Mouse (Mus musculus): ENCODE measurements around the gene Gdap2. TPM values are rescaled to one million over a fixed set of nuclear protein-coding genes. Genes with fewer than 3 reads are reported as not detected.

Gdap2 gene
- 26.9 and 30.0 TPM in 2 replicates for polyA plus RNA-seq (2015; fragmentation: Nextera tagmentation; extraction: Ambion mirVana)

DNA sequence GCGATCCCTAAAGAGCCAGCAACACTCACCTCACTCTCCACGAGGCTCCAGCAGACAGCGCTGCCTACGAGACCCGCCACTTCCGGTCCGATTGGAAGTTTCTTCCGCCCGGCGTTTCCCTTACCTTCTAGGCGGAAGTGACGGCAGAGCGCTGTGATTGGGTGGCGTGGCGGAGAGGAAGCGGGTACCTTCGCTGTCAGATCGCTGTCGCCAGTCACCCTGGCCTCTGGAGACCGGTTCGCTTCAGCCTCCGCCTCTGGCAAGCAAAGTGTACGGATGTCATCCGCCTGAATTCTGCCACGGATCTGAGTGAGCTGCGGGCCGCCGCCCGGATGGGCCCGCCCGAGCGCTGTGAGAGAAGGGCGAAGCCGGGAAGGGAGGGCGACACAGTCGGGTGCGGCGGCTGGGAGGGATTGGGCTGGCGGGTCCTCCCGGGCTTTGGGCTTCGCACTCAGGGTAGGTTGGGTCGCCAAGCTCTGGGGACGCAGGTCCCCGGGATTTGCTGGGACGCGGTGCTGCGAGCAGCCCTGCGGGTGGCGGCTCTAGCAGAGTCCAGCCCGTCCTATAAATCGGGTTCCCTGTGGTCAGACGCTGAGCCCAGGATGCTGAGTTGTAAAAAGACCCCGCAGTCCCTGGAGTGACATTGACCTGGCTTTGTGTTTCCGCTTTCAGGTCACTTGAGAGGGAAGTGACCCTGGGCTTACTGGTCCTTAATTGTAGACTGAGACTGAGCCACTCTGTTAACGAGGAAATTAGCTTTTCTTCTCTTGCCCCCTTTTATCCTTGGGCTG lies at the start of gene Gdap2, which contains the start of gene Wdr3:
TSS of gene Gdap2 (plus strand) at position 67 of the 791 bp plus-strand sequence.
TSS of gene Wdr3 (minus strand) at position 93 of the 791 bp plus-strand sequence.
- Histone ChIP-seq H3K9me3 (replicated peaks; ENCODE audit: control insufficient read depth, low read length) (no peaks in the 10 kb centered on the region), H3K4me2 (ENCODE audit: low read depth, low read length) (peak within 1 kb of the TSS; percentile 79), H3K27me3 (ENCODE audit: control insufficient read depth, insufficient read depth, low read length) (no peaks in the 10 kb centered on the region), H3K4me1 (ENCODE audit: control insufficient read depth, insufficient read depth, low read length) (peaks cover 10% of the 10 kb centered on the region), H3K4me3 (replicated peaks; ENCODE audit: low read length) (peak within 1 kb of the TSS; percentile 88), H3K9ac (ENCODE audit: low read length) (peak within 1 kb of the TSS; percentile 90), H3K36me3 (ENCODE audit: control insufficient read depth, insufficient read depth, low read length) (peaks cover 9% of the 10 kb centered on the region; the same call in 1 of the 2 replicates), H3K27ac (ENCODE audit: low read length) (peak within 1 kb of the TSS; percentile 90)
- WGBS: under 1% methylated on average over 55 of the region's 55 CpGs
- peak; percentile 96 for ATAC-seq (ENCODE audit: insufficient read depth, low FRiP score)

DNA sequence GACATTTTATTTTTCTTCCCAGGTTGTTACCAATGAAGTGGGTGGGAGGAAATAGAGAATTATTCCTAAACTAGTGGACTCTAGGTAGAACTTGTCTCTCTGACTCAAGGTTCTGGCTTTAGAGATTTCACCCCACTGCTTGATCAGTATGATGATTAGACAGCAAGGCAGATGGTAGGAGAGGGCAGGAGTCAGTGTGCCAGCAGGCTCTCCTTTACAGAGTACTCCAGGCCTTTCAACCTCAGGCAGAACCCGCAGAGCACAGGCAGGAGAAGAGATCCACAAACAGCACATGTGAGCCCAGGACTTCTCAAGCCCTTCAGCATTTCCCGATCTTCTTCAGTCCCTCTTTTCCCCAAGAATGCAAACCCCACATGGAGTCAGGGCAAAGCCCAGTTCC lies 43.5 kb upstream of the Gdap2 start:
- Histone ChIP-seq H3K4me3 (replicated peaks; ENCODE audit: low read length) (no peak overlapping the region), H3K9ac (ENCODE audit: low read length) (no peak overlapping the region), H3K36me3 (ENCODE audit: control insufficient read depth, insufficient read depth, low read length) (no peaks in the 10 kb centered on the region), H3K9me3 (replicated peaks; ENCODE audit: control insufficient read depth, low read length) (no peaks in the 10 kb centered on the region), H3K4me2 (ENCODE audit: low read depth, low read length) (no peak overlapping the region), H3K27ac (ENCODE audit: low read length) (no peak overlapping the region), H3K4me1 (ENCODE audit: control insufficient read depth, insufficient read depth, low read length) (no peaks in the 10 kb centered on the region), H3K27me3 (ENCODE audit: control insufficient read depth, insufficient read depth, low read length) (no peaks in the 10 kb centered on the region)
- ATAC-seq (ENCODE audit: insufficient read depth, low FRiP score): no peak
- 76% methylated on average over 2 of the region's 2 CpGs for WGBS

DNA sequence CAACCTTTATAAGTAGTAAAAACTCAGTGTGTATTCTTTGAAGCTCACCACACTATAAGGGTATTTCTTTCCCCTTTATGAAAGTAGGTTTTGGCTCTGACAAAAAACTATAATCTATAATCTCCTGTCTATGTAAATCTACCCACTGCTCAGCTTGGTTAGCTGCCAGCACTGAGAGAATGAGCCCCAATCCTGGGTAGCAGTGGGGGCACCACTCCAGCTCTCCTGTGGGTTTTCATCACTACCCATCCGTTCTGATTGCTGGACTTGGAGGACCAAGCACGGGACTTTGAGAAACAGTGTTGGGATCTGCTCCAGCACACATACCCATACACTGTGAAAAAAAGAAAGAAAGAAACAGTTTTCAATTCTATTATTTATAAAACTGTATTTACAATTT lies 40.2 kb upstream of the Gdap2 start:
- no peaks in the 10 kb centered on the region for H3K9me3 ChIP-seq (replicated peaks; ENCODE audit: control insufficient read depth, low read length)
- no peak overlapping the region for H3K9ac ChIP-seq (ENCODE audit: low read length)
- no peaks in the 10 kb centered on the region for H3K4me1 ChIP-seq (ENCODE audit: control insufficient read depth, insufficient read depth, low read length)
- no peak overlapping the region for H3K4me3 ChIP-seq (replicated peaks; ENCODE audit: low read length)
- 49% methylated on average over 2 of the region's 2 CpGs for WGBS
- no peaks in the 10 kb centered on the region for H3K27me3 ChIP-seq (ENCODE audit: control insufficient read depth, insufficient read depth, low read length)
- H3K4me2 ChIP-seq (ENCODE audit: low read depth, low read length): no peak overlapping the region
- no peaks in the 10 kb centered on the region for H3K36me3 ChIP-seq (ENCODE audit: control insufficient read depth, insufficient read depth, low read length)
- H3K27ac ChIP-seq (ENCODE audit: low read length): no peak overlapping the region
- ATAC-seq (ENCODE audit: insufficient read depth, low FRiP score): no peak; the same call in 1 of the 2 replicates

DNA sequence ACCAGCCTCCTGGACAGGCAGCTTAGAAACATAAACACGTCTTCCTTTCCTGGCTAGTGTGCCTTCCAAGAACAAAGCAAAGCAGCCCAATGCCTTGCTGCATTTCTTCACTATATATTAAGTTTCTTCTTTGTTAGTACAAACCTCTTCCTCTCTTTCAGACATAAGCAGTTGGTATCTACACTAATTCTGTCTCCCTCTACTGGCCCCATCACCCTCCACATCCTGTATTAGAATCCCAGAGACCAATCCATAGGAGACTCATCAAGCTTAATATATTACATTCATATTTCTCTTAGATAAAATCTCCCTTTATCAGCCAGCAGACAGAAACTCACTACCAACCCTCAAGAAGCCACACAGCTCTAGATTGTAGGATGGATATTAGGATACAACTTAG lies 39.7 kb upstream of the Gdap2 start:
- ATAC-seq (ENCODE audit: insufficient read depth, low FRiP score): no peak
- WGBS: 25% methylated on average over 1 of the region's 1 CpGs

DNA sequence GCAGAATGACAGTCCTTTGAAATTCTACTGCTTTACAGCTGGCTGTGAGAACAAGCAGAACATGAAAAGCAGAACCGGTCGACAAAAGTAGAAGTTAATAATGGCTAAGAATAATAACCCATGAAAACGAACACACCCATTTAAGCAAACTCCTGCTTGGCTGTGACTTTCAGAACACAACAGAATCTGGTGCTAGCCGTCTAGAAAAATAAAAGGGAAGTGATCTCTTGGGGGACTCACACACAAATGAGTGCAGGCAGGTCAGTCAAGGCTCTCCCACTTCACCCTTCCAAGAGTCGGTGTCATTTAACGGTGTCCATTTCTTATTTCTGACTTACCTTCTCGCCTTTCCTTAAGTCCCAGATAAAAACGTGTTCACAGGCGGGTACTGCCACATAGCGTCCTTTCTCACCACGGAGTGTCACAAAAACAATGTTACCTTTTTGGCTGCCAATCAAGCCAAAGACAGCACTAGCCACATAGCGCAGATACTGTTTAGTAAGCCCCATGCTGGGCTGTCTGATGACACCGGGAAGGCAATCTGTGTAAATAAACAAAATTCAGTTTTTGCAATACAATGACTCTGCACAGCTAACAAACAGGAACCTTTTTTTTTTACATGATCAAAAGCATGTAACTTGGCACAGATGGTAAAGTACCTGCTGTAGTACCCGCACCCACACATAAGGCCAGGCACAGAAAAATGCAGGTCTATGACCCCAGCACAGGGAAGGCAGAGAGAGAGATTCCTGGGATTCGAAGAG lies 1.3 kb upstream of the Gdap2 start:
- Histone ChIP-seq H3K4me1 (ENCODE audit: control insufficient read depth, insufficient read depth, low read length) (peaks cover 10% of the 10 kb centered on the region), H3K4me2 (ENCODE audit: low read depth, low read length) (peak overlapping the region; percentile 67), H3K9ac (ENCODE audit: low read length) (peak overlapping the region; percentile 90), H3K4me3 (replicated peaks; ENCODE audit: low read length) (peak overlapping the region; percentile 88), H3K9me3 (replicated peaks; ENCODE audit: control insufficient read depth, low read length) (no peaks in the 10 kb centered on the region), H3K36me3 (ENCODE audit: control insufficient read depth, insufficient read depth, low read length) (peaks cover 18% of the 10 kb centered on the region), H3K27me3 (ENCODE audit: control insufficient read depth, insufficient read depth, low read length) (no peaks in the 10 kb centered on the region), H3K27ac (ENCODE audit: low read length) (no peak overlapping the region; the same call in 1 of the 2 replicates)
- ATAC-seq (ENCODE audit: insufficient read depth, low FRiP score): no peak
- 73% methylated on average over 15 of the region's 15 CpGs for WGBS

More for the DNA sequence above, 39.7 kb upstream of the Gdap2 start:
- no peaks in the 10 kb centered on the region for H3K36me3 ChIP-seq (ENCODE audit: control insufficient read depth, insufficient read depth, low read length)
- H3K27me3 ChIP-seq (ENCODE audit: control insufficient read depth, insufficient read depth, low read length): no peaks in the 10 kb centered on the region
- H3K4me1 ChIP-seq (ENCODE audit: control insufficient read depth, insufficient read depth, low read length): no peaks in the 10 kb centered on the region
- no peaks in the 10 kb centered on the region for H3K9me3 ChIP-seq (replicated peaks; ENCODE audit: control insufficient read depth, low read length)
- no peak overlapping the region for H3K9ac ChIP-seq (ENCODE audit: low read length)
- no peak overlapping the region for H3K4me3 ChIP-seq (replicated peaks; ENCODE audit: low read length)
- H3K4me2 ChIP-seq (ENCODE audit: low read depth, low read length): no peak overlapping the region
- no peak overlapping the region for H3K27ac ChIP-seq (ENCODE audit: low read length)

DNA sequence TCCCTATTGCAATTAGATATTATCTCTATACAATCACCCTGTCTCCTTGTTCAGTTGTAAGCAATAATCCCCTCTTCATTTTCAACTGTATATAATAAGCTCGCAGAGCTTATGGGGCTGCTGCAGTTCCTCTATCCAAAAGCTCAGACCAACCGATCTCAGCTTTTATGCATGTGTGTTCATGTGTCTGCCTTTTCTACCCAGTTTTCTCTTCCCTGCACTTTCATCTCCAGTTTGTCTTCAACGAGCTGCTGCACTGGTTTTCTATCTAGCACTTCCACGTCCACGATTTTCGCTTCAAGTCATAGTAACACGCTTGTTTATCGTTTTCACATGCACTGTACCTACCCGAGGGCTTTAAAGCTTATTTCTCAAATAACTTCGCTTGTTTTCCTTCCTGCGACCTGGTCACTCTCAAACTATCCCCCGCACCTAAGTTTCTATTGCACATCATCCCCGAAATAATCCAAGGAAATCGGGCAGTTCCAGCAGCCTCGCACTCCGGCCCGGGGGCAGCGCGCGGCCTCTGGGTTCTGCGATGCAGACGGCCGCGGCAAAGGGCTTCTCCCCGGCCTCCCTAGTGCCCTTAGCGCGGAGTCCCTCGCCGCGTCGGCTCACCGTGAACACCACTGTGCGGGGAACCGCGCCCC lies 391 bp upstream of the Gdap2 start:
- Histone ChIP-seq H3K9me3 (replicated peaks; ENCODE audit: control insufficient read depth, low read length) (no peaks in the 10 kb centered on the region), H3K27me3 (ENCODE audit: control insufficient read depth, insufficient read depth, low read length) (no peaks in the 10 kb centered on the region), H3K4me3 (replicated peaks; ENCODE audit: low read length) (peak overlapping the region; percentile 88), H3K9ac (ENCODE audit: low read length) (peak overlapping the region; percentile 90), H3K4me2 (ENCODE audit: low read depth, low read length) (peak overlapping the region; percentile 67), H3K4me1 (ENCODE audit: control insufficient read depth, insufficient read depth, low read length) (peaks cover 10% of the 10 kb centered on the region), H3K36me3 (ENCODE audit: control insufficient read depth, insufficient read depth, low read length) (peaks cover 10% of the 10 kb centered on the region), H3K27ac (ENCODE audit: low read length) (peak overlapping the region; percentile 67)
- ATAC-seq (ENCODE audit: insufficient read depth, low FRiP score): no peak
- WGBS: 1% methylated on average over 35 of the region's 35 CpGs

DNA sequence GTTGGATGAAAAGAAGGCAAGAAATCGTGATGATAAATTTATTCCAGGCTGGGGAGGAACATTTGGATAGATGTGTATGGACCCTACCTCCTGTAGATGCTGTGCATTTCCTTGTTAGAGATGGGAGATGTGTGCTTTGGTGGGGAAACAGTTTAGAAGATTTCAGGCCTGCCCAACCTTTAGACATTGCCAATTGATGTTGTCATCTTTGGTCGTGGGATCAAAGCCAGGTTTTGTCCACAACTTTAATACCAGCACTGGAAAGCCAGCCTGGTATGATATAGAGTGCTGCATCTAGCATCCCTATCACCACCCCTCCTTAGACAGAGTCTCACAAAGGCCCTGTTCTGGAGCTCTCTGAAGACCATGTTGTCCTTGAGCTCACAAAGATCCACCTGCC lies 1.4 kb downstream of the Gdap2 start:
- 84% methylated on average over 2 of the region's 2 CpGs for WGBS
- H3K4me3 ChIP-seq (replicated peaks; ENCODE audit: low read length): no peak overlapping the region
- H3K4me1 ChIP-seq (ENCODE audit: control insufficient read depth, insufficient read depth, low read length): peaks cover 10% of the 10 kb centered on the region
- ATAC-seq (ENCODE audit: insufficient read depth, low FRiP score): no peak
- H3K36me3 ChIP-seq (ENCODE audit: control insufficient read depth, insufficient read depth, low read length): peaks cover 9% of the 10 kb centered on the region; the same call in 1 of the 2 replicates
- no peak overlapping the region for H3K9ac ChIP-seq (ENCODE audit: low read length)
- H3K9me3 ChIP-seq (replicated peaks; ENCODE audit: control insufficient read depth, low read length): no peaks in the 10 kb centered on the region
- no peak overlapping the region for H3K4me2 ChIP-seq (ENCODE audit: low read depth, low read length)
- H3K27ac ChIP-seq (ENCODE audit: low read length): no peak overlapping the region
- H3K27me3 ChIP-seq (ENCODE audit: control insufficient read depth, insufficient read depth, low read length): no peaks in the 10 kb centered on the region

DNA sequence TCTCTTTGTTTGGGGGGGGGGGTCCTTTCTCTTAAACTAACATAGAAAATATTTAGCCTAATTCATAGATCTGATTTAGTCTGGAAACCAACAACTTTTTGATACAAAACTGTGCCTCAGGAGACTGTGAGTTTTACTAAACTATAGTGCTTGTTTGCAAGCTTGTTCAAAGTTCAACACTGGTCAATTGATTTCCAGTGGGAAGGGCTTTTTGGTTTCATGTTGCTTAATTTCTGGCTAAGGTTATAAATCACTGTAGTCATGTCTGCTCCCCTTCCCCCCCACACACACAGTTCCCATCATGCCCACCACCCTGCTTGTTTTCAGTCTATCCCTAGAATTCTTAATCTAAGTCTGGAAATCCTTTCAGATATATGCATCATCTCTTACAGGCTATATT lies 2.8 kb downstream of the Gdap2 start:
- no peak for ATAC-seq (ENCODE audit: insufficient read depth, low FRiP score)
- H3K36me3 ChIP-seq (ENCODE audit: control insufficient read depth, insufficient read depth, low read length): no peaks in the 10 kb centered on the region
- H3K4me1 ChIP-seq (ENCODE audit: control insufficient read depth, insufficient read depth, low read length): peaks cover 10% of the 10 kb centered on the region
- no peak overlapping the region for H3K4me3 ChIP-seq (replicated peaks; ENCODE audit: low read length)
- no peaks in the 10 kb centered on the region for H3K27me3 ChIP-seq (ENCODE audit: control insufficient read depth, insufficient read depth, low read length)
- no peak overlapping the region for H3K27ac ChIP-seq (ENCODE audit: low read length)
- no peak overlapping the region for H3K9ac ChIP-seq (ENCODE audit: low read length)
- H3K4me2 ChIP-seq (ENCODE audit: low read depth, low read length): no peak overlapping the region
- H3K9me3 ChIP-seq (replicated peaks; ENCODE audit: control insufficient read depth, low read length): no peaks in the 10 kb centered on the region

All from stomach, embryonic 16.5 days (tissue).